Mouse (Mus musculus): Measurements from ENCODE around the gene Acp7.

DNA sequence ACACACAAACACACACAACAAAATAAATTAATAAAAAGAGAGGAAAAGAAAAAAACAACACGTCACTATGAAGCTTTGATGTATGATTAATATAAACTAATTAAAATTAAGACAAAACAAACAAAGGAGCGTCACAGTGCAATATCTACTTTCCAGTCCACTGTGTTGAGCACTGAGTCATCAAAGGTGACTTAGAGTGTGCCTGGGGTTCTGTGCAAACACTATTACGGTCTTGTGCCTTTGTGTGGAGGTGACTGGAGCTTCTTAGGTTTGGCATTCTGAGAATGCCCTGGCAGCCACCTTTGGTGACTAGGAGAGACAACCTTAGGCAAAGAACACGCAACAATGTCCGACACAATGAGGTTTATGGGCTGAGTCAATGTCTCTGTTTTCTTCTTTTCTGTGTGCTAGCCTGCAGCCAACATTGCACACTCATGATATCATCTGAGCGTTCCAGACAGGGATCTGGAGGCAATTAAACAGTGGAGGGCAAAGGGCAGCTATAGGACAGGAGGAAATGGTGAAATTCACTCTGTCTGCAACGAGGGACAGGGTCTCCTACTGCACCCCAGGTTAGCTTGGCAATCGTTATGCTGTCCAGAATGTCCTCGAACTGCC lies 11.9 kb downstream of the Acp7 start:
- TF ChIP-seq EP300 (optimal IDR thresholded peaks at IDR 0.05) (no peak), CTCF (IDR thresholded peaks at IDR 0.05; ENCODE audit: low read depth) (no peak)
